Mouse (Mus musculus) limb, embryonic 11.5 days (tissue): ENCODE data around the gene Hk1. TPM values are rescaled to one million over a fixed set of nuclear protein-coding genes. Genes with fewer than 3 reads are reported as not detected.
A peak's percentile ranks its signal among the peaks of the same experiment; 100 is the strongest.

ENCODE experiments used
- ATAC-seq: fragments of 200-750 bp; cut with Nextera tagmentation; 2 replicates; pipeline ENCODE4 v1.8.0; 2017; ENCODE audit warnings: low read depth; ENCODE audit not compliant: insufficient number of reproducible peaks, low FRiP score, low TSS enrichment
- DNase-seq: peaks from one replicate; pipeline ENCODE4 v3.0.0-alpha.2; 2015; ENCODE audit warnings: low spot score
- H3K27ac ChIP-seq: fragments of 300-500 bp; sonication (generic); replicated peaks from 2 replicates; pipeline ENCODE4 v1.5.1; 2014; ENCODE audit warnings: low read depth, mild to moderate bottlenecking, low read length
- H3K27me3 ChIP-seq: fragments of 300-500 bp; sonication (generic); 2 replicates; pipeline ENCODE4 v1.6.1; 2014; ENCODE audit warnings: mild to moderate bottlenecking, low read length, mixed read lengths; ENCODE audit not compliant: control insufficient read depth, insufficient read depth
- H3K36me3 ChIP-seq: fragments of 300-500 bp; sonication (generic); 2 replicates; pipeline ENCODE4 v1.6.1; 2014; ENCODE audit warnings: mild to moderate bottlenecking, low read length, moderate library complexity, mixed read lengths; ENCODE audit not compliant: control insufficient read depth, insufficient read depth
- H3K4me1 ChIP-seq: fragments of 300-500 bp; sonication (generic); 2 replicates; pipeline ENCODE4 v1.6.1; 2014; ENCODE audit warnings: low read length, mixed read lengths; ENCODE audit not compliant: control insufficient read depth, insufficient read depth
- H3K4me2 ChIP-seq: fragments of 300-500 bp; sonication (generic); 2 replicates; pipeline ENCODE4 v1.6.1; 2014; ENCODE audit warnings: low read depth, mild to moderate bottlenecking, moderate library complexity; ENCODE audit not compliant: severe bottlenecking
- H3K4me3 ChIP-seq: fragments of 300-500 bp; sonication (generic); 2 replicates; pipeline ENCODE4 v1.5.1; 2014; ENCODE audit warnings: low read depth, low read length
- H3K9ac ChIP-seq: fragments of 300-500 bp; sonication (generic); 2 replicates; pipeline ENCODE4 v1.6.1; 2014; ENCODE audit warnings: mild to moderate bottlenecking, low read length
- H3K9me3 ChIP-seq: fragments of 300-500 bp; sonication (generic); 2 replicates; pipeline ENCODE4 v1.6.1; 2016; ENCODE audit warnings: low read length; ENCODE audit not compliant: control insufficient read depth
- WGBS: fragments of 180-500 bp; shearing (Covaris S2); extraction: QIAGEN DNeasy Blood & Tissue Kit; methylation state at CpG from one replicate; pipeline ENCODE4 v1.1.7; 2014; 5-methylcytosine and 5-hydroxymethylcytosine counted together
- polyA plus RNA-seq: library from polyadenylated mRNA; unstranded; fragments of >200 nt; fragmentation: Nextera tagmentation; extraction: Ambion mirVana; gene quantifications from 2 replicates; pipeline ENCODE4 v1.2.1, GENCODE M21; 2014

Hk1 gene
- polyA plus RNA-seq: 22.4 and 24.7 TPM in 2 replicates

GRCm38 (mm10) chr10:62379808-62380207, at the start of gene Hk1:
Gene Hk1 (minus strand): TSS chr10:62379908.
- DNase-seq: no peak
- 90% methylated on average over 1 of the region's 1 CpGs for WGBS
- Histone ChIP-seq H3K9ac (no peak within 1 kb of the TSS), H3K27me3 (no peaks in the 10 kb centered on the region), H3K4me2 (no peak within 1 kb of the TSS), H3K36me3 (no peaks in the 10 kb centered on the region), H3K27ac (no peak within 1 kb of the TSS), H3K4me3 (no peak within 1 kb of the TSS), H3K9me3 (no peaks in the 10 kb centered on the region), H3K4me1 (no peaks in the 10 kb centered on the region)
- ATAC-seq: no peak

GRCm38 (mm10) chr10:62425081-62425871, 45.6 kb upstream of the Hk1 start:
- Histone ChIP-seq H3K4me2 (no peak overlapping the region), H3K4me1 (peaks cover 6% of the 10 kb centered on the region; the same call in 1 of the 2 replicates), H3K36me3 (peaks cover 7% of the 10 kb centered on the region; the same call in 1 of the 2 replicates), H3K27me3 (no peaks in the 10 kb centered on the region), H3K9ac (no peak overlapping the region), H3K9me3 (no peaks in the 10 kb centered on the region), H3K4me3 (no peak overlapping the region), H3K27ac (peak overlapping the region; percentile 30; the same call in 1 of the 2 replicates)
- peak; percentile 65 for ATAC-seq
- DNase-seq: peak; percentile 45
- 33% methylated on average over 9 of the region's 9 CpGs for WGBS

- no peak within 1 kb of the TSS for H3K4me3 ChIP-seq
- peak; percentile 41 for DNase-seq
Observed at GRCm38 (mm10) chr10:62422255-62422654, 42.5 kb upstream of the Hk1 start, which contains the start of gene Hkdc1. Gene Hkdc1 (minus strand): TSS chr10:62422491.

GRCm38 (mm10) chr10:62421127-62421526, 41.4 kb upstream of the Hk1 start:
- Histone ChIP-seq H3K27ac (no peak overlapping the region), H3K36me3 (no peaks in the 10 kb centered on the region), H3K4me1 (peaks cover 4% of the 10 kb centered on the region; the same call in 1 of the 2 replicates), H3K4me3 (no peak overlapping the region), H3K27me3 (no peaks in the 10 kb centered on the region), H3K9me3 (no peaks in the 10 kb centered on the region), H3K4me2 (no peak overlapping the region), H3K9ac (no peak overlapping the region)
- ATAC-seq: no peak
- 94% methylated on average over 3 of the region's 3 CpGs for WGBS
- DNase-seq: no peak

More at GRCm38 (mm10) chr10:62422255-62422654, 42.5 kb upstream of the Hk1 start, which contains the start of gene Hkdc1:
- no peak for ATAC-seq
- no peaks in the 10 kb centered on the region for H3K9me3 ChIP-seq
- H3K27me3 ChIP-seq: no peaks in the 10 kb centered on the region
- WGBS: 33% methylated on average over 15 of the region's 15 CpGs
- no peaks in the 10 kb centered on the region for H3K36me3 ChIP-seq
- H3K4me2 ChIP-seq: no peak within 1 kb of the TSS
- no peak within 1 kb of the TSS for H3K27ac ChIP-seq
- no peak within 1 kb of the TSS for H3K9ac ChIP-seq
- peaks cover 6% of the 10 kb centered on the region; the same call in 1 of the 2 replicates for H3K4me1 ChIP-seq

GRCm38 (mm10) chr10:62420399-62420798, 40.7 kb upstream of the Hk1 start:
- Histone ChIP-seq H3K4me2 (no peak overlapping the region), H3K9ac (no peak overlapping the region), H3K27me3 (no peaks in the 10 kb centered on the region), H3K4me3 (no peak overlapping the region), H3K36me3 (no peaks in the 10 kb centered on the region), H3K4me1 (peaks cover under 1% of the 10 kb centered on the region; the same call in 1 of the 2 replicates), H3K27ac (no peak overlapping the region), H3K9me3 (no peaks in the 10 kb centered on the region)
- 82% methylated on average over 6 of the region's 6 CpGs for WGBS
- no peak for DNase-seq
- ATAC-seq: no peak

GRCm38 (mm10) chr10:62419422-62419821, 39.7 kb upstream of the Hk1 start:
- no peaks in the 10 kb centered on the region for H3K4me1 ChIP-seq
- H3K9me3 ChIP-seq: no peaks in the 10 kb centered on the region

GRCm38 (mm10) chr10:62418831-62419356, 39.2 kb upstream of the Hk1 start:
- ATAC-seq (no peak), DNase-seq (no peak)
- Histone ChIP-seq H3K9me3 (no peaks in the 10 kb centered on the region), H3K4me3 (no peak overlapping the region), H3K27me3 (no peaks in the 10 kb centered on the region), H3K36me3 (no peaks in the 10 kb centered on the region), H3K9ac (no peak overlapping the region), H3K4me2 (no peak overlapping the region), H3K4me1 (no peaks in the 10 kb centered on the region), H3K27ac (no peak overlapping the region)
- 74% methylated on average over 7 of the region's 7 CpGs for WGBS

More at GRCm38 (mm10) chr10:62419422-62419821, 39.7 kb upstream of the Hk1 start:
- DNase-seq (no peak), ATAC-seq (no peak)
- Histone ChIP-seq H3K27me3 (no peaks in the 10 kb centered on the region), H3K4me3 (no peak overlapping the region), H3K4me2 (no peak overlapping the region), H3K27ac (no peak overlapping the region), H3K36me3 (no peaks in the 10 kb centered on the region), H3K9ac (no peak overlapping the region)
- 73% methylated on average over 5 of the region's 5 CpGs for WGBS

- Histone ChIP-seq H3K4me1 (peaks cover 5% of the 10 kb centered on the region; the same call in 1 of the 2 replicates), H3K9me3 (no peaks in the 10 kb centered on the region), H3K27me3 (no peaks in the 10 kb centered on the region), H3K27ac (no peak overlapping the region), H3K9ac (no peak overlapping the region), H3K36me3 (no peaks in the 10 kb centered on the region), H3K4me2 (no peak overlapping the region), H3K4me3 (no peak overlapping the region)
- ATAC-seq (no peak), DNase-seq (no peak)
- WGBS: 30% methylated on average over 4 of the region's 4 CpGs
Observed at GRCm38 (mm10) chr10:62413606-62413982, 33.9 kb upstream of the Hk1 start.
